Mouse (Mus musculus) T-cell, adult 2 months (primary cell): ENCODE measurements at regions not wholly inside any gene's neighbourhood (a gene's known extent, or its start where the extent isn't known, plus 50 kb on each side); places are given as distances from the start of the nearest gene placed in this dataset.
A peak's percentile ranks its signal among the peaks of the same experiment; 100 is the strongest.

Experiments used
- DNase-seq: peaks from one replicate; pipeline ENCODE4 v3.0.0; 2022; ENCODE audit warnings: low spot score

GRCm38 (mm10) chr8:77850523-77850922 lies 126.3 kb upstream of the Ednra start:
- DNase-seq, result no peak

- DNase-seq, result no peak
These were observed 146.0 kb upstream of the Ednra start for GRCm38 (mm10) chr8:77870264-77870663.

- no peak for DNase-seq
These were observed 148.5 kb upstream of the Ednra start for GRCm38 (mm10) chr8:77872771-77873170.

- DNase-seq, result no peak
These were observed 195.5 kb upstream of the Ednra start for GRCm38 (mm10) chr8:77919776-77920175.

GRCm38 (mm10) chr8:77921868-77922267 lies 197.6 kb upstream of the Ednra start:
- DNase-seq, result no peak

GRCm38 (mm10) chr8:77947702-77948101 lies 223.4 kb upstream of the Ednra start:
- DNase-seq, result no peak

DNA sequence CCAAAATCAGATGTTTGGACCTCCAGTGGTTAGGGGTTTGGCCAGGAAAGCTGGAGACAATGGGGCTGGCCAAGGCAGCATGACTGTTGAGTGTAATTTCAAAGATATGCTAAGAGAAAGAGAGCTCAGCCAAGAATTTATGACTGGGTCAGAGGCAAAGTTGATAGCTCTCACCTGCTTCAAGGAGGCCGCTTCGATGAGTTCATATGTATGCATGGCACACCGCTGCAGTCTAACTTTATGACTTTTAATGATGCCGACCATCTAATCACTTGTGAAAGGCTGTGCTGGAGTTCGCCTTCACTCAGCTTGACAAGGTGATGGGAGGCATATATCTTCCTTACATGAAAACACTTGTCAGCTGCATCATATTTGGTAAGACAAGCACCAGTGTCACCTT lies 225.4 kb upstream of the Ednra start:
- no peak for DNase-seq

DNA sequence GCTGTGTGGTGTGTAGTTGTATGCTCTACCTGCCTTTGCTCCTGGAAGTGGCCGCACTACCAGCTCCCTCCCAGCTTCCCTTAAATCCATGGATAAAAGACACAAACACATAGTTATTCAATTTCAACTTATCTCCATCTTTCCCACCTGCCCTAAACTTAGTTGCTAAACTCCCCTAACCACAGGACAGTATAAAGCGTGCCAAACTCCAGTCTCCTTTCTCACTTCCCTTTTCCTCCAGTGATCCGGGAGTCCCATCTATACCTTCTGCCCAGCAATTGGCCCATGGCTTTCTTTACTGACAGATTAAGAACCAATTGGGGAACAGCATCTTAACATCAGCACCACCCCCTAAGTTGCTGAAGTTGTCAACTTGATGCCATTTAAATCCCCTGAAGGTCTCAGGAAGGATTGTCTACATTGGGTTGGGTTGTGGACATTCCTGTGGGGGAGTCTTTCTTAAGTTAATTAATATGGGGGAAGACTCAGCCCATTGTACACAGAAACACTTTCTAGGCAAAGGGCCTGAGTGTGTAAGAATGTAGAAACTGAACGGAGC lies 234.6 kb upstream of the Ednra start:
- no peak for DNase-seq

GRCm38 (mm10) chr8:77963102-77963698 lies 238.9 kb upstream of the Ednra start:
- DNase-seq, result no peak

- DNase-seq, result no peak
These were observed 242.7 kb upstream of the Ttc29 start for GRCm38 (mm10) chr8:77970378-77970777.

DNA sequence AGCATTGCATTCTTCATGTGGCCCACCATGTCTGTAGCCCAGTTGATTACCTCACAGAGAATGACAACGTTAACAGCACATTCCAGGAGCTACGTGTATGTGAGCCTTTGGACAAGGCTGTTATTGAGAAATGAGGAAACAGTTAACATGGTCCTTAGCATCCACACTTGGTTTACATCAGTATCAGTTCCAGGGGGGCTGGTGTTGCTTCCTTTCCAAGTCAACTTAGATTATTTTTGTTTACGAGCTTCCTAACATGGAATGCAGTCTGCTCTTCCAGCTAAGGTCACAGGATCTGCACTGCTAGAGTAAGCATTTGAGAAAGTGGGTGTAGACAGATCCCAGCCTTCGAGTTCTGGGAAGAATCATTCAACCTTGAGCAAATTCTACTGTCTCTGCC lies 239.4 kb upstream of the Ttc29 start:
- no peak for DNase-seq

- no peak for DNase-seq
These were observed 234.0 kb upstream of the Ttc29 start for GRCm38 (mm10) chr8:77979106-77979505.

DNA sequence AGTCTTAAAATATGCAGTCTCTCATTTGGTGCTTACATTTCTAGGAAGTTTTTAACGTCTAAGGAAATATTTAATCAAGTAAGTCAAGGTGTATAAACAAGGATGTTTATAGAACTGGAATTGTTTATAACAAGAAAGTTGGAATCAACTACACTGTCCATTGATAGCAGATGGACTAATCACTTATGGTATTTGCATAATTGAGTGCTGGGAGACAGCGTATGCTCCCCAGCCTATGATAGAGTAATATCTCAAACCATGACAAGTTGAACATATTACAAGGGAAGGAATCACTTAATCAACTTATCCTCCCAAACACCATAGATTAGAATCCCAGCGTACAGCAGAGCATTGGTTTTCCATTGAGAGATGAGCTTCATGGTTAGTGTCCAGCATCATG lies 232.4 kb upstream of the Ttc29 start:
- DNase-seq, result no peak

GRCm38 (mm10) chr8:77982031-77982430 lies 231.1 kb upstream of the Ttc29 start:
- DNase-seq, result no peak

- DNase-seq, result no peak
These were observed 229.6 kb upstream of the Ttc29 start for GRCm38 (mm10) chr8:77983476-77983875.

DNA sequence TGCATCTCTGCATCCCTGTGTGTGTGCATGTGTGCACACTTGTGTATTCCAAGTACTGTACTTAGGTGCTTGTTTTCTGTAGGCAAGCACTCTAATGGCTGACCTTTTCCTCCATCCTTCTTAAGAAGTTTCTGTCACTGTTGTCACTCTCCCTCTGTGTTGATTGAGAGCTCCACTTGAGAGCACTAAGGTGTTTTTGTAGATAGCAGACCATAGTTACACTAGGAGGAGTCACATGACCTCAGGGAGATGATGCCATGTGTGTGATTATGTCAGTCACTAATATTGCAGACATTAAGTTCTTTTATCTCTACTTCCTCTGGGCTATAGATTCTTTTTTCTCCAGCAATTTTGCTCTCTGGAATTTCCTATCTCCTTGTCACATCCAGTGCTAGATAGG lies 225.9 kb upstream of the Ttc29 start:
- DNase-seq, result no peak

- DNase-seq, result no peak
These were observed 224.6 kb upstream of the Ttc29 start for GRCm38 (mm10) chr8:77988291-77989056.

DNA sequence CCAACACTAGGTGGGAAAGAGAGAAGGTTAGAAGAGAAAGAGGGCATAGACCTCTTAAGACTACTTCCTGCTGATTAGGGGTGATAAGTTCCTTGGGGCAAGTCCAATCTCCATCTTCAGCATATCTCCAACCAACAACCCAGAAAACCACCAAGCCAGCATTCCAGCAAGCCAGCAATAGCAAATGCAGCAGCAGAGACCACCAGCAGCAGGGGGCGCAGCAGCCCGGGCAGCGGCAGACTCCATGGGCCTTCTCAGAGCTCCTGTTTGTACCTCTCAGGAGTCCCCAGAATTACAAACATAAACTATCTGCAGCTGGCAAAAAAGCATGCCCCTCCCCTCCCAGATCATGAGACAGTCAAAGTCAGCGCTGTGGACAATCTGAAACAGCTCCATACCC lies 222.0 kb upstream of the Ttc29 start:
- no peak for DNase-seq

DNA sequence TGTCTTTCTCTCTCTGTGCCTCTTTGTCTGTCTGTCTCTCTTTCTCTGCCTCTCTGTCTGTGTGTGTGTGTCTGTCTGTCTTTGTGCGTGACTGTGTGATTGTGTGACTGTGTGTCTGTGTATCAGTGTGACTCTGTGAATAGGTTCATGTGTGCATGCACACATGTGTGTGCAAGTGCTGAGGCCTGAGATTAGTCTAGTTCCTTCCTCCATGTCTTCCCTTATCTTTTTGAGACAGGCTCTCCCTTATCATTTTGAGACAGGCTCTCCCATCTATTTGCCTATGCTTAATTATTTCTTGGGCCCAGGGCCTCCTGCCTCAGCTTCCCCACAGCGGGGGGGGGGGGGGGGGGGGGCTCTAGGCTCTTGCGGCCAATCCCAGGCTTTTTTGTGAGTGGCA lies 212.8 kb upstream of the Ttc29 start:
- no peak for DNase-seq

DNA sequence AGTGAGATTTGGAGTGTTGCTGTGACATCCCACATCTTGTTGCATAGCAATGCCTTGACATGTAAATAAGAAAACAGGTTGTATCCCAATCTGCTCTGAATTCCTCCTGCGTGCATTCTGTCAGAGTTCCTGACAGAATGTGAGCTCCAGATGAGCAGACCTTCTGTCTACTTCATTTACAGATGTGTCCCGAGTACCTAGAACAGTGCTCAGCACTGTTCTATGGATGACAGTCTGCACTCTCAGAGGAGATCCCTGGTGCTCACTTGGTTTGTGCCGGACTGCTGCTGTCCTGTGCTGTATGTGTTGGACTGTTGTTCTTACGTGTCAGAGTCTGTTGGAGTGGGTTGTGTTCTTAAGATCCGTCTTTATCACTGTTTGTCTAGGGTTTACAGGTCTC lies 211.4 kb upstream of the Ttc29 start:
- no peak for DNase-seq

GRCm38 (mm10) chr8:78002071-78002470 lies 211.0 kb upstream of the Ttc29 start:
- no peak for DNase-seq

DNA sequence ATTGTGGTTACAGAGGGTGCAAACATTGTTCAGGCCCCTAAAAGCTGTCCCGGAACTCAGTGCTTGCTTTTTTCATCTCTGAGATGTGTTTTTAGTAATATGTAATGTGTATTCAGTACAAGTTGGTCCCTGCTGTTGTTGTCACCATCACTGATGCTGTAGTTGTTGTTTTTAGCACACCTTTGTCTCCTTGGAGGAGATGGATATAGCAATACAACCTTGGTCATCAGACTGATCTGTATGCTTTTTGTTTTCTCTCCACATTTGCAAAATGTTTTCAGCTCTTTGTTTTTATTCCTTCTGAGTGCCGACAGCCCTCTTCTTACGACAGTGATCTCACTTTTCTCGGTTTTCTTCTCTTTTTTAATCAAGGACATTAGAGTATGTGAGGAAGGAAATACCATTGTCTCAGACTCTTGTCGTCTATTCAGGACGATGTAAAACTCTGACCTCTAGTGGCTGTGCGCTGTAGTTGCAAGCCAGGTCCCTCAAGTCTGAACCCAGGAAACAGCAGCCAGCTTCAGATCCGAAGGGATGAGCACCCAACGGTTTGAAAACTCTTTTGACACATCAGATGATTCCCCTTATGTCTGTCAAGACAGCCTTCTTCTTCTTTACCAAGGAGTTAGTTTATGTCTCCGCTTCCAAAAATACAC lies 209.1 kb upstream of the Ttc29 start:
- peak; percentile 38 for DNase-seq

DNA sequence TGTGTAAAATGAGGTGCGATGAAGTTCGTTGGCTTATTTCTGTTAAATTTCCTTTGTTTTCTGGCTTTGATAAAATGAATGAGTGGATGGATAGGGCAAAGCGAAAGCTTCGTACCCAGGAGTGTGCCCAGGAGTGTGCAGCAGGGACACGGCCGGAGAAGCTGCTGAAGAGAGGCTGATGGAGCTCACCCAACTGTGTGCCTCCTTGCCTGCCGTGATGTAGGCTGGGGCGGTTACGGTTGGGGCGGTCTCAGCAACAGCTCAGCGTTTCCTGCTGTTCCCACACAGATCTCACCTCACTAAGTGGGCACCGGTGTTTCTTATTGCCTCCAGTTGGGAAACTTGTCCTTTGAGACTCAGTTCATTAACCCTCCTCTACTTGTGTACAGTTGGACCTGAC lies 208.2 kb upstream of the Ttc29 start:
- DNase-seq, result no peak
